In genomic region chr9:48619268-48619667, GRCm38 (mm10) we compare ENCODE assay signal across 14 mouse cellular contexts. TPM values are rescaled to one million over a fixed set of nuclear protein-coding genes. Genes with fewer than 3 reads are reported as not detected.
DNase-seq lines count a peak whose midpoint lies in the region; ATAC-seq and TF ChIP-seq lines count a peak whose summit lies in the region.
"Had no signal": no experiment of that assay in that cellular context is flagged by ENCODE, and none has a peak within 500 bp of the region (broad histone marks: within the 10 kb centered on the region; RNA-seq: fewer than 3 reads in every experiment).

No protein-coding gene starts in this region.

- H3K27me3 ChIP-seq in hindbrain, embryonic 11.5 days (ENCODE audit: control insufficient read depth, insufficient read depth, low read length) = no peaks in the 10 kb centered on the region
- H3K27me3 ChIP-seq in hindbrain, embryonic 13.5 days = no peaks in the 10 kb centered on the region
- H3K27me3 ChIP-seq in midbrain, postnatal 0 days (ENCODE audit: insufficient read depth, low read length) = no peaks in the 10 kb centered on the region
- H3K27me3 ChIP-seq in midbrain, embryonic 10.5 days (ENCODE audit: low read depth, poor library complexity, severe bottlenecking) = no peaks in the 10 kb centered on the region

- H3K36me3 ChIP-seq in hindbrain, embryonic 11.5 days (ENCODE audit: control insufficient read depth, insufficient read depth, low read length) = no peaks in the 10 kb centered on the region
- no peaks in the 10 kb centered on the region for H3K36me3 ChIP-seq in hindbrain, embryonic 13.5 days
- H3K36me3 ChIP-seq in midbrain, postnatal 0 days (ENCODE audit: insufficient read depth, low read length) = no peaks in the 10 kb centered on the region
- no peaks in the 10 kb centered on the region for H3K36me3 ChIP-seq in midbrain, embryonic 10.5 days
- H3K36me3 ChIP-seq: embryonic facial prominence, embryonic 10.5 days; forebrain, embryonic 15.5 days; G1E; heart, embryonic 12.5 days had no signal

- ATAC-seq in hindbrain, embryonic 11.5 days (ENCODE audit: low FRiP score) = no peak
- ATAC-seq in hindbrain, embryonic 13.5 days (ENCODE audit: low FRiP score) = no peak
- no peak for ATAC-seq in midbrain, postnatal 0 days (ENCODE audit: low FRiP score)
- ATAC-seq: intestine, embryonic 16.5 days had no signal

- no peak overlapping the region for H3K4me3 ChIP-seq in hindbrain, embryonic 11.5 days (ENCODE audit: low read depth, low read length)
- H3K4me3 ChIP-seq in hindbrain, embryonic 13.5 days = no peak overlapping the region
- H3K4me3 ChIP-seq in midbrain, postnatal 0 days (ENCODE audit: low read depth, low read length) = no peak overlapping the region
- H3K4me3 ChIP-seq in midbrain, embryonic 10.5 days = no peak overlapping the region
- H3K4me3 ChIP-seq: forebrain, embryonic 15.5 days had no signal

- H3K4me2 ChIP-seq in hindbrain, embryonic 11.5 days (replicated peaks; ENCODE audit: low read depth, low read length) = no peak overlapping the region
- H3K4me2 ChIP-seq in hindbrain, embryonic 13.5 days = no peak overlapping the region
- no peak overlapping the region for H3K4me2 ChIP-seq in midbrain, postnatal 0 days (ENCODE audit: low read depth, low read length, poor library complexity, severe bottlenecking)
- H3K4me2 ChIP-seq: forebrain, embryonic 15.5 days had no signal

- TF ChIP-seq CTCF in midbrain, postnatal 0 days (IDR thresholded peaks at IDR 0.05) = no peak

- WGBS in hindbrain, embryonic 11.5 days = 45% methylated on average over 1 of the region's 1 CpGs
- WGBS in hindbrain, embryonic 13.5 days = 47% methylated on average over 1 of the region's 1 CpGs
- 59% methylated on average over 1 of the region's 1 CpGs for WGBS in midbrain, postnatal 0 days
- WGBS in midbrain, embryonic 10.5 days = 77% methylated on average over 1 of the region's 1 CpGs

- peak; percentile 32 for DNase-seq in embryo, embryonic 10.5 days (ENCODE audit: low spot score)
- DNase-seq in embryo, embryonic 11 days = no peak
- peak; percentile 31 for DNase-seq in hindbrain, embryonic 11.5 days (ENCODE audit: low spot score)
- DNase-seq in midbrain, postnatal 0 days (ENCODE audit: low spot score) = peak; percentile 23
- no peak for DNase-seq in midbrain, embryonic 10.5 days (ENCODE audit: low spot score)
- DNase-seq in gastrocnemius, postnatal 10 days = no peak

- H3K4me1 ChIP-seq in hindbrain, embryonic 11.5 days (replicated peaks; ENCODE audit: control insufficient read depth, insufficient read depth, low read length) = no peaks in the 10 kb centered on the region
- H3K4me1 ChIP-seq in hindbrain, embryonic 13.5 days (replicated peaks) = peaks cover 12% of the 10 kb centered on the region
- no peaks in the 10 kb centered on the region for H3K4me1 ChIP-seq in midbrain, postnatal 0 days (ENCODE audit: insufficient read depth, low read length)
- H3K4me1 ChIP-seq in midbrain, embryonic 10.5 days = peaks cover 29% of the 10 kb centered on the region
- H3K4me1 ChIP-seq: forebrain, embryonic 15.5 days had no signal

- no peak overlapping the region for H3K9ac ChIP-seq in hindbrain, embryonic 11.5 days (ENCODE audit: low read depth, low read length)
- H3K9ac ChIP-seq in hindbrain, embryonic 13.5 days = no peak overlapping the region
- H3K9ac ChIP-seq in midbrain, postnatal 0 days (replicated peaks; ENCODE audit: low read length, poor library complexity, severe bottlenecking) = peak overlapping the region; percentile 33; the same call in 1 of the 2 replicates
- H3K9ac ChIP-seq: forebrain, embryonic 15.5 days; heart, embryonic 12.5 days; hindbrain, embryonic 14.5 days had no signal

- no peak overlapping the region for H3K27ac ChIP-seq in hindbrain, embryonic 11.5 days (ENCODE audit: low read depth, low read length)
- no peak overlapping the region for H3K27ac ChIP-seq in hindbrain, embryonic 13.5 days
- no peak overlapping the region for H3K27ac ChIP-seq in midbrain, postnatal 0 days (ENCODE audit: low read depth, low read length)
- H3K27ac ChIP-seq in midbrain, embryonic 10.5 days (replicated peaks) = no peak overlapping the region
- H3K27ac ChIP-seq: forebrain, embryonic 15.5 days; hindbrain, embryonic 14.5 days had no signal

- H3K9me3 ChIP-seq in hindbrain, embryonic 11.5 days (ENCODE audit: control insufficient read depth, low read length) = no peaks in the 10 kb centered on the region
- no peaks in the 10 kb centered on the region for H3K9me3 ChIP-seq in hindbrain, embryonic 13.5 days
- no peaks in the 10 kb centered on the region for H3K9me3 ChIP-seq in midbrain, postnatal 0 days (ENCODE audit: low read length)
- H3K9me3 ChIP-seq in midbrain, embryonic 10.5 days (replicated peaks) = no peaks in the 10 kb centered on the region; the same call in 1 of the 2 replicates
- H3K9me3 ChIP-seq: embryonic facial prominence, embryonic 10.5 days; forebrain, embryonic 15.5 days; G1E had no signal

RNA-seq across cellular contexts. Expression of gene Nnmt, which starts 14.3 kb away (rescaled TPM):
- 0.81 and 1.2 TPM in 2 replicates for polyA plus RNA-seq in hindbrain, embryonic 11.5 days (2014; fragmentation: Nextera tagmentation; extraction: Ambion mirVana)
- polyA plus RNA-seq in hindbrain, embryonic 13.5 days (2015; fragmentation: Nextera tagmentation; extraction: Ambion mirVana) = 0.38 and 0.81 TPM in 2 replicates
- total RNA-seq in midbrain, postnatal 0 days (2014; rRNA removed) = 0.57 and 1.4 TPM in 2 replicates
- polyA plus RNA-seq in midbrain, postnatal 0 days (2015; fragmentation: Nextera tagmentation; extraction: Ambion mirVana) = 3.1 and 3.5 TPM in 2 replicates
- 0.65 and 1.1 TPM in 2 replicates for polyA plus RNA-seq in midbrain, embryonic 10.5 days (2016; fragmentation: Nextera tagmentation; extraction: Ambion mirVana)
- 10 to 100 TPM; 12.8 to 13.3 TPM for total RNA-seq in gastrocnemius, postnatal 10 days (2021)
- polyA plus RNA-seq: CD4-positive, CD25-positive, alpha-beta regulatory T cell, adult 4 months; G1E had no signal

Comparison
In these comparisons a context has a peak if more than half of its experiments do, and no peak if none do; other contexts are left out.
1. DNase-seq: peak in embryo, embryonic 10.5 days (single experiment), hindbrain, embryonic 11.5 days (single experiment) and midbrain, postnatal 0 days (single experiment); none in embryo, embryonic 11 days (single experiment), midbrain, embryonic 10.5 days (single experiment) and gastrocnemius, postnatal 10 days (single experiment).